Mouse (Mus musculus): ENCODE results near the gene Wdr37.
"Not testable (repeated sequence)": the region's sequence is repeated elsewhere in the genome, so short reads cannot be mapped to it uniquely, and the experiment has no call there.

Gene Wdr37

DNA sequence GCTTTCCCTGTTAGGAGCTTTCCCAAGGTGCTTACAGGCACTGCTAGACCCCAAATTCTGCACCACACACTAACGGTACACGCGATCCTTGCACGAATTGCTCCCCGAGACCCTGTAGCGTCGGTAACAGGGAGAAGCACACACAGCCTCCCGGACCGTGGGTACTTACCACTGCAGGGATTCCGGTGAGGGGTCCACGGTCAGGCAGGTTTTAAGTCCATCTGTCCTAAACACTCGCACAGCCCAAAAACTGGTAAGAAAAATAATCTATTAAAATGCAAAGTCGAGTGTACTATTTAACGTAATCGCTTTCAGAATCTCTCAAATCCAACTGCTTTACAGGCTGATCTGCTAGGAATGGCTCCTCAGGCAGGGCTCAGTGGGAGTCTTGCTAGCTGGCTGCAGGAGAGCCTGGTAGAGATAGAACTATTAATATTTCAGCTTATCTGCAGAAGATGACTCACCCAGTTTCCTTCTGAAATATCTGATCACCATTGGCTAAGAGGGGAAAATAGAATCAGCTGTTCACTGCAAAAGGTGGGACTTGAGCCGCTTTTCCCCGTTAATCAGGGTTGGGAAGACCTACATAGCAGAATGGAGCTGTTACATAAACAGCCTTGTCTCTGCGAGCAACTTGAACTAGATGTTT, at the start of gene Wdr37:
TSS of gene Wdr37 (minus strand) at position 596 of the 649 bp plus-strand sequence.
- DNase-seq (ENCODE audit: low spot score): peak; percentile 63

DNA sequence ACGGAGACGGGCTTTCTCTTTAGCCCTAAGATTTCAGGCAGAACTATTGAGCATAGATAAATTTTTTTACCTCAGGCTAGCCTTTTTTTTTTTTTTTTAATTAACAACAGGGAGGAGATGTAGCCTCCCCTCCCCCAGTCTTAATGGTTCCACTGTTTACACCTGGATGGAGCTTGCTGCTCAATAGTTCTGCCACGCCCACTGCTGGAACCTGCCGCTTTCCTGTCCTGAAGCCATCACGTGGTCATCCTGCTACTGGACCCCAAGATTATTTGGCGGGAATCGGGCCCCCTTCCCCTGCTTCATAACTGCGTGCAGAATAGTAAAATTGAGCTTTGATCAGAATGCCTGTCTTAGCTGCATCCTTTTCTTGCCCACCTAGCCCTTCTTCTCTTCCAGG, 42.2 kb upstream of the Wdr37 start:
- not testable (repeated sequence) for DNase-seq (ENCODE audit: low spot score)

DNA sequence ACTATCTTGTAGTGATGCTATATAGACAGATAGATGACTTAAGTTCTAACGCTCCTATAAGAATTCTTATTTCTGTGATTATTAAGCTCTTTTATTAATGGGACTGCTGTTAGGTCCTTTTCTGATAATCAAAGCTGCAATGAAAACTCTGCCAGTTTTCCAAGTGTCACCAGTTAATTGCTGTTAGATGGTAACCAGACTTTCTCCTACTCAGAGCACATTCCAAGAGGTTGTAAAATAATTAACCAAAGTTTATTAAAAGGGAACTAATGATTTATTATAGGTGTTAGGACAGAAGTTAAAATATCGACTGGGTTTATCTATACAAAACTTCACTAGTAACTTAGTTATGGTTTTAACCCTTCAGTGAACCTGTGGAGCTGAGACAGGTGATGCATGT, 34.3 kb upstream of the Wdr37 start:
- not testable (repeated sequence) for DNase-seq (ENCODE audit: low spot score)

DNA sequence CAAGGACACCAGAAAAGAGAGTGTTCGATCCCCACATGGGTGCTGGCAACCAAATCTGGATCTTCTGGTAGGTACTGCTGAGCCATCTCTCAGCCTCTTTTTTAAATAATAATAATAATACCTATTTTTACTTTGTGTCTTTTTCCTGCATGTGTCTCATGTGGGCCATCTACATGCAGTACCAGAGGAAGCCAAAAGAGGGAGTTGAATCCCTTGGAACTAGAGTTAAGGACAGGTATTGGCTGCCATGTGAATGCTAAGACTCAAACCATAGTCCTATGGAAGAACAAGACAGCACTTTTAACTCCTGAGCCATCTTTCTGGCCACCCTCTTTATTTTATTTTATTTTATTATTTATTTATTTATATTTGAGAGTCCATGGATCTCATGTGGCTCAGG, 16.9 kb upstream of the Wdr37 start:
- DNase-seq (ENCODE audit: low spot score): peak; percentile 69

DNA sequence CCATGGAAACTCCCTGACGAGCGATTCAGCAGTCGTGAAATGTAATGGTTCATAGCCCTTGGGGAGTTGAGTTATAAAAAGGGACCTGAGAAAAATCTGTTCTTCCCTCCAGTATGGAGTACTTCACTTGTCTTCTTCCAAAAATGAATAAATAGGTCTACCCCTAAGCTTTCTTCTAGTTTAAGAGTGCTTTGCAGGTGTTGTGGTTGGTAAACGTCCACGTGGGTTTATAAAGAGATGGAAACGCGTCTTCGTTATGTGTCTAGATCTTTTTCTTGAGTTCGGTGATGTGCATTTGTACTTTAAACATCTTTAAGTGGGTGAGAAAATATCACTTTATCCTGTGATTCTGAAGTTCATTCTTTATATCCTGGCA, 14.5 kb upstream of the Wdr37 start:
- no peak for DNase-seq (ENCODE audit: low spot score)

DNA sequence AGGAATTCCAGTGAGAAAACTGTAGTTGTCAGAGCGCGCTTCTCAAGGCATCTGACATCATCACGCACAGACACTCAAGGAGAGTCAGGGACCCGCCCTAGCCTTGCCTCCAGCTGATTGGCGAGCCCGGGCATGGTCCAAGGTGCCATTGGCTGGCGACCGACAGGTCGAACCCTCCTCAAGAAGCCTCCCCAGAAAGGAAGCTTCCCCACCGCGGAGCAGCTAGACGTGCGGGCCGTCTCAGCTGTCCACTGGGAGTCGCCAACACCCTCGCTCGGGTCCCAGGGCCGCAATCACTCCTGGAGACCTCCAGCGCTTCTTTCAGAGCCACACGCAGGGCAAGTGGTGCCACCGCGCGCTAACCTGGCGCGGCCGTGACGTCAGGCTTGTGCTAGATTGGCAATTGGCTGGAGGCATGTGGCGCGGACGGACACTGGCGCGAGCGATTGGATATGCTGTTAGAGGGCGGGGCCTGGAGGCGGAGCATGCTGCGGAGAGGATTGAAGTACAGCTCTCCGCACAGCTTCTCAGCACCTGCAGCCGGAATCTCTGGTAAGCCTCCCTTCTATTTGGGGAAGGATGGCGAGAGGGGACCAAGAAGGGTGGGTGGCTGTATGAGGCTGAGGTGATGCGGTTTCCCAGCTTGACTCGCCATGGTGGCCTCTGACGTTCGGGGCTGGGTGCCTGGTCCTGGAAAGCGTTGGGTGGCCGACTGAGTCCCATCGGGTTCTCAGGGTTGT, 13.9 kb upstream of the Wdr37 start, which contains the start of gene Idi1:
TSS of gene Idi1 (plus strand) at position 57 of the 740 bp plus-strand sequence.
- peak; percentile 97 for DNase-seq (ENCODE audit: low spot score)

DNA sequence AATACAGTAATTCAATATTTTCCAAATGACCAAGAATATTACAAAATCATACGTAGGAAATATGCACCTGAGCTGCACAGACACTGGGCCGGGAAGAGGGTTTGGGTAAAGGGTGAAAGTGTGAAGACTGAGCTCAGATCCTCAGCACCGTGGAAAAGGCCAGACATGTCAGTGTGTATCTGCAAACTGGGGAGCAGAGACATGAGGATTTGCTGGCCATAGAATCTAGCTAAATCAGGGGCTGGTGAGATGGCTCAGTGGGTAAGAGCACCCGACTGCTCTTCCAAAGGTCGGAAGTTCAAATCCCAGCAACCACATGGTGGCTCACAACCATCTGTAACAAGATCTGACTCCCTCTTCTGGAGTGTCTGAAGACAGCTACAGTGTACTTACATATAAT, 12.2 kb upstream of the Wdr37 start:
- not testable (repeated sequence) for DNase-seq (ENCODE audit: low spot score)

DNA sequence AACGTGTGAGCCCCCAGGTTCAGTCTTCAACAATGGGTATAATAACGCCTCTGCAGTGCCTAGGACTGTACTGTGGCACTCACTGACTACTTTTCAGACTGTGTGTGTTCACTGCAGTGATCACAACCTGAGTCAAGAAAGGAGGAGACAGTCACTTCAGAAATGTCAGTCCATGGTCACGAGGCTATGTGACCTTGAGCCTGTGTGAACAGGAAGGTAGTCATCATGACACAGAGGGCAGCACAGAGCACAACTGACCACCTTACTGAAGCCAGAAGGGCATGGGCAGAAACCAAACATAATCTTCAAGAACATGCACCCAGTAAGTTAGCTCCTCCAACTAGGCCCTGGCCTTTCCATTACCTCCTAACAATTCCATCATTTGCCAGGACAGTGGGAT, 9.9 kb upstream of the Wdr37 start:
- no peak for DNase-seq (ENCODE audit: low spot score)

DNA sequence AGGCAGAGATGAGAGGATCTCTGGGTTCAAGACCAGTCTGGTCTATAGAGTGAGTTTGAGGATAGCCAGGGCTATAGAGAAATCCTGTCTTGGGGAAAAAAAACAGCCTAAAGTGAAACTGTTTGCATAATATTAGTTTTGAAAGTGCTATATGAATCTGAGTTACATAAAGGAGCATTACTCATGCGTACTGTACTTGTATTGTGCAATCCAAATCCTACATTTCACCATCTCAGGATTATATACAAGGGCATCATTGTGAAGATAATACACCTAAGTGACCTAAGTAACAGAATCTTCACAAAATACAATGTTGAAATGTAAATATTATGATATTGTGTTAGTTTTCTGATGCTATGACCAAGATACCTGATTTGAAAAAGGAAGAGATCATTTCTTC, 2.1 kb upstream of the Wdr37 start:
- DNase-seq (ENCODE audit: low spot score): no peak

DNA sequence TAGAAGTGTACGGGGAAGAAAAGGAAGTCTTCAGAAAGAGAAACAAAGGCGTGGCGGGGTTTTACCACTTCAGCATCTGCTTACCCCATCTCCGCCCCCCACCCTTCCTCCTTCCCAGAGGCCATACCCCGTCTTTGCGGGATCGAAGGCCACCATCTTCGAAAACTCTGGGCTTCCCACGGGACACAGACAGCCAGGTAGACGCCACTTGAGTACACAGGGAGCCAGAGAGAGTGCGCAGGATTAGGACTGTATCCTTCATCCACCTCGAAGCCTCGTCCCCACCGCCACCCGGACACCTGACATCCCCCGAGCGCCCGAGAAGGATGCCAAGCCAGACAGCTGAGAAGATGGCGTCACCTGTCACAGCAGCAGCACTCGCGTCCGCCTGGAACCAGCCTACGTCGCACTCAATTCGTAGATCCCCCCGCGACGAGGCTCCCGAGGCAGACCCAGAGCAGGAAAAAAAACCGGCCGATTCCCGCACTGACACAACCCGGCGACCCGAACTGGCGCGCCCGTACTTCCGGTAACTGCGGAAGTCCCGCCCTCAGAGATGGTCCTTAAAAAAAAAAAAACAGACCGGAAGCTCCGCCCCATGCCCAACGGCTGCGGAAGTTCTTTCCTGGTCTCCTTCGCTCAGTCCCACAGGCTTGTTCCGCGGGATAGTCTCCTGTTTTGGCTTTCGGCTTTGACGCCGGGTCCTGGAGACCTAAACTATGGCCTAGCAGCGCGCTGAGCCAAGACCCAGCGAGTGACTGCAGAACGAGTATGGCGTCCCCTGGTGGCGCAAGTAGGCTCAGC, 997 bp downstream of the Wdr37 start:
- DNase-seq (ENCODE audit: low spot score): peak; percentile 87

DNA sequence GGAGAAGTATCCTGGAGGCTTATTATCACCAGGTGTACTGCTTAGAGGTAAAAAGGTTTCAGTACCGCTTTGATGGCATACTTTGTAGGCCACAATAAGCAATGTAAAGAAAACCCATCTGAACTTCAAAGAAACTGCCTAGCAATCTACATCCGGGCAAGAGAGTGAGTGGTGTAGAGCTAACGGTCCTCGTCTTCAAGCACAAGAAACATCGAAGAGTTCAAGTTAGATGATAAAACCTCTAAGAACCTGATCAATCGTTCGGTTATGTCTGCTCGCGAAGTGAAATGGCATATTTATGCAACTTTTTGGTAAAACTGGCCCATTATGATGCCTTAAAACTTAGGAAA, 1.6 kb downstream of the Wdr37 start:
- no peak for DNase-seq (ENCODE audit: low spot score)

DNA sequence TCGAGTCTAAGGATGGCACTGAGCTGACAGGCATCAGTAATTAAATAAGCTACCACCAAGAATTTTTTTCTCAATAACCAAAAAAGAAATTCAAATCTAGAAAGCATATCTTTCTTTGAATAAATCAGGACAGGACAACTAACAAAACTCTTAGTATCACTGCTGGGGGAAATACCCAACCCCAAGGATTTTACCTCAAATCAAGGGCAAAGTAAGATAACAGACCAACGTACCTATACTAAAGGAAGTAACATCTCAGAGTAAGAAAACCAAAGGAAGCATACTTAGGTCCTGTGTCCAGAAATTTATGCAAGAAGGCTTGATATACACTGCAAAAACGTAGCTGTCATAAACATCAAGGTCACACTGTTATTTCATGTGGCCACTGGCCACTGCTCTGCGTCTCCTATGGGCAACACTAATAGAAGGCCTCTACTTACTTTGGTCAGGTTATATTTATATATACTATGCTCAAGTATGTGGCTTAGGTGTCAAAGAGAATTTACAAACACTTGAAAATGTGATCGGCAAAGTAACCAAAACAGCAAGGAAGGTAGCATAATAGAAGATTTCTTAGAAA, 2.0 kb downstream of the Wdr37 start:
- DNase-seq (ENCODE audit: low spot score): no peak

DNA sequence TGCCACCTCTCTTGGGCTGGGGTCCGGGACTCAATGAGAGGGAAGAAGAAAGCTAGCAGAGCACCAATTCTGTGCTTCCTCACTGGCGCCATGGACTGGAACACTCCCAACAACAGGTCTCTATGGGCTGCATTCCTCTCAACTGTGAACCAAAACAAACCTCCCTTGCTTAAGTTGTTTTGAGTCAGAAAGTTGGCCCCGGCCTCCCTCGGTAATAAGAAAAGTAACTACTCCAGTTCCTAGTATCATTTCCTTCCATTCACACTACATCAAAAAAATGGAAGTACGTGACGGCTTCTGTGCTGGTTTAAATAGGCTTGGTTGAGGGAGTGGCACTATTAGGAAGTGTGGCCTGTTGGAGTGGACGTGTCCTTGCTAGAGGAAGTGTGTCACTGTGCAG, 5.1 kb downstream of the Wdr37 start:
- no peak for DNase-seq (ENCODE audit: low spot score)

DNA sequence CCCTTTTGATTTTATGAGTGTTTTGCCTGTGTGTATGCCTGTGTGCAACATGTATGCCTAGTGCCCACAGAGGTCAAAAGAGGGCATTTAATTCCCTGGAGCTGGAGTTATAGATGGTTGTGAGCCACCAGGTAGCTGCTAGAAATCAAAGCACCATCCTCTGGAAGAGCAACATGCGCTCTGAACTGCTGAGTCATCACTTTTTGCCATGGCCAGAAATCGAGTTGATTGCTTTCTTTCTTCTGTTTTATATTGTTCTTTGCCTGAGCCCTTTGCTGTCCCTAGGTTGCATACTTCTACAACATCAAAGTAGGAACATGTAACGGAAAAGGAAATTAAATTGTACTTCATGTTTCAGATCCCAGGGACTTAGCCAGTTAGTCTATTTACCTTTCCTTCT, 6.7 kb downstream of the Wdr37 start:
- DNase-seq (ENCODE audit: low spot score): no peak

DNA sequence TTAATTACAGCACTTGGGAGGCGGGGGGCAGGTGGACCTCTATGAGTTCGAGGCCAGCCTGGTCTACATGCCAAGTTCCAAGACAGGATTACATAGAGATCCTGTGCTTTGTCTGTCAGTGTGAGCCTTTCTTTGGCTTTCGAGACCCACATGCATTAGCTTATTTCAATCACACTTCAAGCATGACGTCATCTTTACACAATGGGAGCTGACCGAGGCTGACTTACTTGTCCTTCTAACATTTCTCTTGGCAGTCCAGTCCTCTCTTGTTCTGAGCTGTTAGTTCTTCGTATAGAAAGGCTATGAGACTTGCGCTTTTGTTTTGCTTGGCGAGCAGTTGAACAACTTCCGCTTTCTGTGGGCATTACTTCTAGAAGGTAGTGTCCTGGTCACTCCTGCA, 10.8 kb downstream of the Wdr37 start:
- no peak for DNase-seq (ENCODE audit: low spot score)

DNA sequence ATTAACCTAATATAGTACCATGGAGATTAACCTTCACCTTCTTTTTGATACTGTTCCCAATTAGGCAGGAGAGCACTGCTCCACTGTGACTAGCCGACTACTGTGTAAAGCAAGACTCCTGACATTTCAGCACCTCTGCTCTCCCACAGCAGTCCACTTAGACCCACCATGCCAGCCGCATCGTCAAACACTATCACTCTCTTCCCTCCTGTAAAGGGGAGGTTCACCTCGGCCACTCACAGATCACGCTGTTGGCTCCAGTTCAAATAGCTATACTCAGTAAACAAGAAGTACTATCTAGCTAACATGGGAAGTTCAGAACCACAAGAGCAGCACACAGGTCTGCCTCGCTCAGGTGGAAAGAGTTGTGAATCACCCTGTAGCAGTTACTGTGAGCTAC, 13.3 kb downstream of the Wdr37 start:
- DNase-seq (ENCODE audit: low spot score): no peak

DNA sequence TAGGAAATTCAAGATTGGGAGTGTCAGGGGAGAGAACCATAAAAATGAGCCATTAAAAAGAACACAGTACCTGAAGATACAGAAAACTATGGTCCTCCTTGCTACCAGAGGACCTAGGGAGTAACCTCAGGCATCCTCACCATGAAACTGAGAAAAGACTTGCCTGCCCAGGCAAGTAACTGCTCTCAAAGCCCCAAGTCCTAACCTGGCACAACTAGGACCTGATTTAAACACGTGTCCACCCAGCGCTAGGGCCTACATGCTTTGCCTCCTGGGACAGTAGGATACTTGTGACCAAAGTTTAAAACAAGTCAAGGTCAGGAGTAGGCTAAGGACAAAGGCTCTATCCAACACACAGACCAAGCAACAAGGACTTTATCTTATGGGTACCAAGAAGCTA, 16.9 kb downstream of the Wdr37 start:
- DNase-seq (ENCODE audit: low spot score): no peak

DNA sequence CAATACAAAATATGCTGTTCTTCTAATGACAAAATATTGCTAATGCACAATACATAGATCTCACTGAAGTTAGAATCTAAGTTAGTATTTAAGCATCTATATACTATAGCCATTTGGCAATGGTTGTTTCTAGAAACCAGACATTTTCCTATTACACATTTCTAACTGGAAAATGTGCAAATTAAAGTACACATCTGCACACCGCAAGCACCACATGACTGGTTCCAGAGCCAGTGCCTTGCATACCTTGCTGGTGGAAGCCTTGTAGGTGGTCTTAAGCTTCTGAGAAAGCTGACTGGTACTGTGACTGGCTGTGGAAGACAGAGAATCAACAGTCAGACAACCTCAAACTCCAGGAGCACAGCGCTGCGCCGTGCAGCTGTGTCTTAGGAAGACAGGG, 18.3 kb downstream of the Wdr37 start:
- no peak for DNase-seq (ENCODE audit: low spot score)

DNA sequence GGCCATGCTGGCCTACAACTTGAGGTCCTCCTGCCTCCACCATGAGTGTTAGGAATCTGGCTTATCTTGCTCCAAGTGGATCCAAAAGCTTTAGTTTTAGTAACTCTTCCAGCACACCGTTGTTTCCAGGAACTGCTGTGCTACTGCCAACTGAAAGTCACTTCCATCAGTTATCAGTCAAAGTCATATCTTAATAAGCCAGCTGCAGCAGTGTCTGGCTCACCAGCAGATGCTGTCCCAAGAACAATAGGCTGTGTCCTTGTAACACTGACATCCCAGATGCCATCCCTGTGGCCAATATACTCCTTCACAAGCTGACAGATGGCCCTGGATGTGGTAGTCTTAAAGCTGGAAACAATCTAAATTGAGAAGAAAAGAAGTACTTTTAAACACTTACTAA, 22.4 kb downstream of the Wdr37 start:
- DNase-seq (ENCODE audit: low spot score): peak; percentile 56

DNA sequence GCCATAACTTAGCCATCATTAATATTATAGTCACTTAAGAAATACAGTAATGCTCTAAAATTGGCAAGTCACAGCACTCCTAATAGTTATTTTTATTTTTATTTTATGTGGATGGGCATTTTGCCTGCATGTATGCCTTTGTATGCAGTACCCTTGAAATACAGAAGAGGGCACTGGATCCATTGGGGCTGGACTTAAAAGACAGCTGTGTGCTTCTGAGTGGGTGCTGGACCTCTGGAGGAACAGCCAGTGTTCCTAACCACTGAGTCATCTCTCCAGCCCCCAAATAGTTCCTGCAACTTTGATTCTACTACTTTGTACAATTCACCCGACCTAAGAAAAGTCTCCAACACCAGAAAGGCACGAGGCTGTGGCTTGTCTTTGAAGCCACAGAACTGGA, 24.0 kb downstream of the Wdr37 start:
- DNase-seq (ENCODE audit: low spot score): no peak

DNA sequence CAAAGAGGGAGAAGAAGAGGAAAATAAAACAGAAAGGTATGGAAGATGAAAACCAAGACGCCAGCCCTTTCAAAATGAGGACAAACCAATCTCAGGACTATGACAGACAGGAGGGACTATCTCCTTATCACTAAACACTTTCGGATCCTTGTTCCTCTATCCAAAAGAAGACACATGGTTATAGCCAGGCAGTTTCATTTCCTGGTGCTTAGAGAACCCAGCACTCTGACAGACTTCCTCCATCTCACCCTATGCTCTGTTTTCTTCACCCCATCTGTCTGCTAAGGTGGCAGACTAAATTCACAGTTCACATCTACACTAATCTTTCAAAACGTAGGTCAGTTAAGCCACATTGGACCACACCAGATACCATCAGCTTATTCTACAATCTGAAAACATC, 29.4 kb downstream of the Wdr37 start:
- no peak for DNase-seq (ENCODE audit: low spot score)

DNA sequence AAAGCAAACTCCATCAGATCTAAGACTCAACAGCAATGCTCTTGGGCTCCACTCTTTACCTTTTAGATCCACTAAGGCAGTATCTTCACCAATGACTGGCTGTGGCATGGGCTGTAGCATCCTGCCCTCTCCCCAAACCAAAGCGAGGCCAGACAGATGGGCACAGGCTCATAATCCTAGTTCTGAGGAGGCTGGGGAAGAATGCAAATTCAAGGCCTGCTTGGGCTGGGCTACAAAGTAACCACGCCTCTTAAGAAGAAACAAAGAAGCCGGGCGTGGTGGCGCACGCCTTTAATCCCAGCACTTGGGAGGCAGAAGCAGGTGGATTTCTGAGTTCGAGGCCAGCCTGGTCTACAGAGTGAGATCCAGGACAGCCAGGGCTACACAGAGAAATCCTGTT, 29.9 kb downstream of the Wdr37 start:
- DNase-seq (ENCODE audit: low spot score): not testable (repeated sequence)

DNA sequence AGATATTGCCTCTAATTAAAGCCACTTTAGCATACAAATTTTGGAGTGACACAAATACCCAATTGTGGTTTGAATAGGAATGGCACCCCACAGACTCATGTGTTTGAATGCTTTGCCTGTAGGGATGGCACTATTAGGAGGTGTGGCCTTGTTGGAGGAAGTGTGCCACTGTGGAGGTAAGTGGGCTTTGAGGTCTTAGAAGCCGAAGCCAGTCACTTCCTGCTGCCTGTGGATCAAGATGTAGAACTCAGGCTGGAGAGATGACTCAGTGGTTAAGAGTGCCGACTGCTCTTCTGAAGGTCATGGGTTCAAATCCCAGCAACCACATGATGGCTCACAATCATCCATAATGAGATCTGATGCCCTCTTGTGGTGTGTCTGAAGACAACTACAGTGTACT, 30.8 kb downstream of the Wdr37 start:
- no peak for DNase-seq (ENCODE audit: low spot score)
